Mouse (Mus musculus): ENCODE results near the gene Alg14. TPM values are rescaled to one million over a fixed set of nuclear protein-coding genes. Genes with fewer than 3 reads are reported as not detected.
A peak's percentile ranks its signal among the peaks of the same experiment; 100 is the strongest.

The Alg14 gene
- total RNA-seq, 2 experiments from 2014 or later, result 11.9 to 13.4 TPM

DNA sequence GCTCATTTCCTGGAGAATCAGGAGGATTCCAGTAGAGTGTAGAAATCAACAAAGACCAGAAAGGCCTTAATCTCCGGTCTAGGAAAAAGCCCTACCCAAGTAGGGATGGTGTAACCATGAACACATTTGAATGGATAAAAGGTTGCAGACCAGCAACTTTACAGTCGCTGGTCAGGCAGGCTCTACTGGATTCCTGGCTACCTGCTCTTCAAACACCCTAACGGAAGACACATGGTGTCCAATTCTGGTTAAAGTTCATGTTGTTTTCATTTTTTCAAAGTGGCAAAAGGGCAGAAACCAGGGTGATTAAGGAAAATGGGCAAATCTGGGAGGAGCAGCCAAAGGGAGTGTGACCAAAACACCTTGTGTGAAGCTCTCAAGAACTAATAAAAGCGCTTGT is 14.6 kb upstream of the Alg14 start:
- no peak for DNase-seq
- intact Hi-C loops (cut with DNase I), result no loop called here

DNA sequence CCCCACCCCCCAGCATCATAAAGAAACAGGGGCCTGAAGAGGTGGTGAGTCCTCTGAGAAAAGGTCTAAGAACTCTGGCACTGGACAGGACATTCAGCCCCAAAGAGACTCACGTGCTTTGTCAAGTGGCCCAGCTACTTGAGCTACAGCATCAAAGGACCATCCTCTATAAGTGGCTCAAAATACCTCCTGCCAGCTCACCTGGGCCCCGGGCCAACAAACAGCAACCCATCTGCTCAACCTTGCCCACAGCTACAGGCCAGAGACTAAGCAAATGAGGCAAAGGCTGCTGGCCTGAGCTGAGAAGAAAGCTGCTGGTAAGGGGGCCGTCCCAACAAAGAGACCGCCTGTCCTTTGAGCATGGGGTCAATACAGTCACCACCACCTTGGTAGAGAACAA is 14.0 kb upstream of the Alg14 start:
- peak; percentile 29 to 36 for DNase-seq
- intact Hi-C loops (cut with DNase I), result no loop called here

- DNase-seq, result no peak
- intact Hi-C loops (cut with DNase I), result no loop called here
Observed at GRCm38 (mm10) chr3:121279679-121280078, 11.9 kb upstream of the Alg14 start.

- intact Hi-C loops (cut with DNase I), result no loop called here
- no peak for DNase-seq
Observed at GRCm38 (mm10) chr3:121282998-121283397, 8.6 kb upstream of the Alg14 start, which contains the start of gene Tmem56. TSS of gene Tmem56 (minus strand) at chr3:121283098.

- DNase-seq, result no peak
- intact Hi-C loops (cut with DNase I), result no loop called here
Observed at GRCm38 (mm10) chr3:121285219-121285618, 6.4 kb upstream of the Alg14 start.

- no peak for DNase-seq
- intact Hi-C loops (cut with DNase I), result no loop called here
Observed at GRCm38 (mm10) chr3:121287151-121287550, 4.4 kb upstream of the Alg14 start.

- intact Hi-C loops (cut with DNase I), result loop anchor here (1.0 kb wide), 1 partner anchor 119 kb away; the partner anchor contains the start of gene Rwdd3
- DNase-seq, result no peak
Observed at GRCm38 (mm10) chr3:121290681-121291080, 892 bp upstream of the Alg14 start.

DNA sequence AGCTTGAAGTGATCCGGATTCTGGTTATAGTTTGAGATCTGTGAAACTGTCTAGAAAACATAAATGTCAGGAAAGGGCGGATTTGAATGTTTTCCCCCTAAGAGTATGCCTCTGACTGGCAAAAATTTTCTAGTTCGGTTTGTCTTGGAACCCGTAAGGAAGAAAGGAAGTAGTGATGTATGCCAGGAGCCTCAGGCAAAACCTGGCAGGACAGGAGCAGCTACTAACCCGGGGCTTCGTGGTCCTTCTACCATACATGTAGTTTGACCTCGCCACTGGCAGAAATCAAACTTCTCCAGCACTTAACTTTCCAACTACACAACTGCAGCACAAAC is 381 bp upstream of the Alg14 start:
- intact Hi-C loops (cut with DNase I), result loop anchor here (1.0 kb wide), 1 partner anchor 120 kb away; the partner anchor contains the start of gene Rwdd3
- DNase-seq, result no peak

DNA sequence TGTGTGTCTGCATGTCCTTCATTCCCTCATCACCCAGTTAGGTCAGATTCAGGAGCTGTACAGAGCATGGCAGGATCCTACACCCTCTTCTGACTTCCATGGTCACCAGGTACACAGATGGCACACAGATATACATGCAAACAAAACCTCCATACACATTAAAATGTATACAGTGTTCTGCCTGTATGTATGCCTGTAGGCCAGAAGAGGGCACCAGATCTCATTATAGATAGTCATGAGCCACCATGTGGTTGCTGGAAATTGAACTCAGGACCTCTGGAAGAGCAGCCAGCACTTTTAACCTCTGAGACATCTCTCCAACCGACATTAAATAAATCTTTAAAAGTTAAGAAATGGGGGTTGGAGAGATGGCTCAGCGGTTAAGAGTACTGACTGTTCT is 2.6 kb downstream of the Alg14 start:
- intact Hi-C loops (cut with DNase I), result no loop called here
- DNase-seq, result no peak

- intact Hi-C loops (cut with DNase I), result loop anchor here (1.0 to 10.0 kb wide), 4 partner anchors 120 to 458 kb away; partner anchors contain the start of gene Cnn3
- DNase-seq, result no peak
Observed at GRCm38 (mm10) chr3:121306641-121307040, 15.1 kb downstream of the Alg14 start.

DNA sequence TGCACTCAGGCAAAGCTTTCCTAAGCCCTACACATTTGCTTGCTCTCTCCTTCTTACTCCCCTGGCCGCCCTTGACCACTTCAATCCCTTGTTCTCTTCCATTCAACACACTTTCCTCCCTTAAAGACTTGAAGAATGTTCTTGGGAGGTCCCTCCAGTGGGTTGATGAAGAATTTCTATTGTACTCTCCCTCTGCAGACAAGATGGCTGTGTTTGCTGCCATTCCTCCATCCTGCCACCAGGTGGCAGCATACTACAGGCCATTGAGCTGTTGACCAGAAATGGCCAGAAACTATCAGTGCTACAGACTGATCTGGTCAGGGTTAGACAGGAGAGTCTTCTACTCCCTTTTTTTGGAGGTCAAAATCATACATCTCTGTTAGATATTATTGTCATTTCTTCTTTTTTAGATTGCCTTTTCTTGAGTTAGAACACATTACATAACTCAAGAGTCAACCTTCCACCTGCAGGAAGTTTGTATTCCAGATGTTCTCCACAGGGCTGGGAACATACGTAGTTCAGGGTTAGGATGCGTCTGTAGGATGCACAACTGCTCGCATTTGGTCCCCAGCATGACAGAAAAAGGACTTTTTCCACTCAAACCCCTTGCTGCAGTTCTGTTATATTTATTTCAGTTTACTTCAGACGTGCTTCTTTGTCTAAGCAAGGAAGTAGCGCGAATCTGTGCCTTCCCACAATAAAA is 16.1 kb downstream of the Alg14 start:
- DNase-seq, result peak; percentile 73 to 76
- intact Hi-C loops (cut with DNase I), result loop anchor here (1.0 to 10.0 kb wide), 4 partner anchors 119 to 457 kb away; partner anchors contain the start of gene Cnn3

GRCm38 (mm10) chr3:121308935-121309334 is 17.4 kb downstream of the Alg14 start:
- intact Hi-C loops (cut with DNase I), result loop anchor here (10.0 kb wide), 1 partner anchor 456 kb away; no protein-coding TSS in a partner anchor
- no peak for DNase-seq

DNA sequence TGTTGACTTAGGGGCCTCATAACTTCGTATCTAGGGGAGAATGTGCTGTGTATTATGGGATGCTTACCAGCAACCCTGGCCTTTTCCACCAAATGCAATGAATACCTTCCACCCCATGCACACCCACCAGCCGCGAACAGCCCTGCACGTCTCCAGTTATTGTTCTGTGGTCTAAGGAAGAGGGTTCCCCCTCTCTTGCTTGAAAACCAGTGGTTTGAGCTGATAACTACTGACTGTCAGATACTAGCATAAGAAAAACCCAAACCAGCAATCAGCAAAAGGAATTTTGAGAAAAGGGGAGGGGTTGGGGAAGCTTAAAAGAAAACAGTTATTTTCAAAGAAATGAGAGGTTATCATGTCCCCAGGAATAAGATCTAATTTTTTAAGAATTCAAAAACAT is 17.9 kb downstream of the Alg14 start:
- DNase-seq, result no peak

GRCm38 (mm10) chr3:121309896-121310714 is 18.5 kb downstream of the Alg14 start:
- intact Hi-C loops (cut with DNase I), result loop anchor here (5.0 to 10.0 kb wide), 2 partner anchors 47 to 455 kb away; no protein-coding TSS in a partner anchor
- DNase-seq, result no peak

More for the DNA sequence above, 17.9 kb downstream of the Alg14 start:
- intact Hi-C loops (cut with DNase I), result loop anchor here (10.0 kb wide), 1 partner anchor 455 kb away; no protein-coding TSS in a partner anchor

DNA sequence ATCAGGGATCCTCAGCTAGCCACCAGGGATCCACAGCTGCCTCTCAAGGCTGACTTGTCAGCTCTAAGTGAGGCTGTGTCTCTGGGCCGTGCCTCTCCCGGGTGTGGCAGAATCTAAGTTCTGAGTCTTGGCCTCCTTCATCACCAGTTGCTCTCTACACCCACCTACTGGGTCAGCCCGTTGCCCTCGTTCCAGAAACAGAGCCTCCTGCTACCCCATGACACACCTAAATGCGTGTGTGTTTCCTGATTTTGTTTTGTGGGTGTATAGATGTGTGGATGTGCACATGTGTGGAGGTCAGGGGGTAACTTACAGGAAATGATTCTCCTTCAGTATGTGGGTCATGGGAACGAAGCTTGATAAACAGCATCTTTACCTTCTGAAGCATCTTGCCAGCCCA is 20.9 kb downstream of the Alg14 start:
- no peak for DNase-seq

DNA sequence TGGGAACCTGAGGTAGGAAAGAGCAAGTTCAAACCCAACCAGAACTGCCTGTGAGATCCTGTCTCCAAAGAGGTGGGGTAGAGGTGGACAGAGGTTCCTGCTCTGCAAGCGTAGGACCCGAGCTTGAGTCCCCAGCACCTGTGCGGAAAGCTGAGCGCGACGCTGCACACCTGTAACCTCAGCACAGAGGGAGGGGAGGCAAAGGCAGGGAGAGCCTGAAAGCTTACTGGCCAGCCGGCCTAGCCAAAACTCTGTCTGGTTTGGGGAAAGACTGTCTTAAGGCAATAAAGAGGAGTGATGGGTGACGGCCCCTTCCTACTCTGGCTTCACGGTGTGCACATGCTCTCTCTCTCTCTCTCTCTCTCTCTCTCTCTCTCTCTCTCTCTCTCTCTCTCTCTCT is 21.4 kb downstream of the Alg14 start:
- intact Hi-C loops (cut with DNase I), result loop anchor here (5.0 kb wide), 1 partner anchor 44 kb away; no protein-coding TSS in a partner anchor
- DNase-seq, result no peak

More for the DNA sequence above, 20.9 kb downstream of the Alg14 start:
- intact Hi-C loops (cut with DNase I), result loop anchor here (5.0 kb wide), 1 partner anchor 45 kb away; no protein-coding TSS in a partner anchor

DNA sequence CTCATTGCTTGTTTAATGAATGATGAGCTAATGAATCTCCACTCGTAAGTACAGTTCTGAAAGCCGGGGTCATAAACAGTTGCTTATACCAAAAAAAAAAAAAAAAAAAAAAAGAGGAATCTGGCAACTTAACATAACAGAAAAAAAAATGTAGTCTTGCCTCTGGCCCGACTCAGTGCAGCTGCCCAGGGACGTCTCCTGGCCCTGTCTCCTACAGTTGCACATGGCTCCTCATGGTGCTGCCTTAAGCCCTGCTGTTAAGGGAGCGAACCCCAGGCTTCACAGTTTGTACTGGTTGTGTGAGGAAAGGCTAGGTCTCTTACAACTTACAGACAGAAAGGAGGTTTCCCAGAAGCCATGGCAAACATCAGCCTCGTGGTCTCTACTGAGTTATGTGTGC is 22.6 kb downstream of the Alg14 start:
- no peak for DNase-seq
- intact Hi-C loops (cut with DNase I), result loop anchor here (5.0 kb wide), 1 partner anchor 43 kb away; no protein-coding TSS in a partner anchor

DNA sequence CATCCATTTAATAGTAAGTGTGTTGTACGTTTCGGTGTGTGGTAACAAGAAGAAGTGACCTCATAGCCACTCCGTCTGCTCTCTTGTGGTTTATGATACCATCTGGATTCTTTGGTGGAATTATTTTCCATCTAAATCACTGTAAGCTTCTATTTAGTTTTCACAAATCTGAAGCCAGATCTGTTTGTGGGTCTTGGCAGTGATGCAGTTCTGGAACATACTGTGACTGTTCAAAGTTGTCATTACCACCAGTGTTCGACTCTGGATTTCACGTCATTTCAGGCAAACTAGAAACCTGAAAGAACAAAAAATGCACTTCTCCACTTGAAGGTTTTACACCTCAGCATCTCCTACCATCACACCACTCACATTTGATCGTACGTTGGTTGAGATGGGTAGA is 23.9 kb downstream of the Alg14 start:
- no peak for DNase-seq

DNA sequence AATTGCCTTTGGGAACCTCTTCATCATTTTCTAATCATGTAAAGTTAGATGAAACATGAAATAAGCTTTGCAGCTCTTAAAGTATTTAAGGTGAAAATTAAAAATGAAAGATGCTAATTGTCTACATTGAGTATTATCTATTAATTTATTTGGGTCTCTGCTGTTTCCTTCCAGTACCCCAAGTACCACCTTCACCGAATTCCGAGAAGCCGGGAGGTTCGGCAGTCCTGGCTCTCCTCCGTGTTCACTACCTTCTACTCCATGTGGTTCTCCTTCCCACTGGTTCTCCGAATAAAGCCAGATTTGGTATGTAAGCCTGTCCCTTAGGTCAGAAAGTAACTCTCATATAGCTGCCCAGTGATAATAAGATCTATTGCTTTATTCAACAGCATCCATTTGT is 28.3 kb downstream of the Alg14 start:
- intact Hi-C loops (cut with DNase I), result no loop called here
- no peak for DNase-seq

More for the DNA sequence above, 23.9 kb downstream of the Alg14 start:
- intact Hi-C loops (cut with DNase I), result no loop called here

GRCm38 (mm10) chr3:121320896-121321295 is 29.3 kb downstream of the Alg14 start:
- intact Hi-C loops (cut with DNase I), result no loop called here
- no peak for DNase-seq

- intact Hi-C loops (cut with DNase I), result no loop called here
- DNase-seq, result no peak
Observed at GRCm38 (mm10) chr3:121323371-121323770, 31.8 kb downstream of the Alg14 start.

Data from heart, postnatal 36 days (tissue).